ENCODE assay signal across 8 mouse cellular contexts in genomic region chr12:3427067-3427889, GRCm38 (mm10). TPM values are rescaled to one million over a fixed set of nuclear protein-coding genes. Genes with fewer than 3 reads are reported as not detected.
DNase-seq lines count a peak whose midpoint lies in the region; ATAC-seq lines count a peak whose summit lies in the region.

No protein-coding gene starts in this region.

- intact Hi-C loops in left cerebral cortex, postnatal 14 days (cut with DNase I) = loop anchor here (5.0 kb wide), 1 partner anchor 145 kb away; the partner anchor contains the start of gene Dtnb

- peak; percentile 53 for ATAC-seq in inflammation-experienced regulatory T-cells, adult 6 months
- ATAC-seq in megakaryocyte-erythroid progenitor cell, adult 5-6 weeks (replicated peaks; ENCODE audit: low FRiP score, low TSS enrichment, poor library complexity, severe bottlenecking) = peak; percentile 77

- peak; percentile 88 for DNase-seq in adrenal gland, adult 2 months
- peak; percentile 78 for DNase-seq in embryo, embryonic 11 days
- DNase-seq in gastrocnemius, postnatal 25 days = peak; percentile 77
- peak; percentile 75 to 84 for DNase-seq in left cerebral cortex, postnatal 14 days (ENCODE audit: low spot score in 2 of 2)
- peak; percentile 63 for DNase-seq in right cerebral cortex, postnatal 14 days
- DNase-seq in urinary bladder, postnatal 25 days (ENCODE audit: low spot score) = peak; percentile 65

RNA-seq across cellular contexts. Expression of gene Asxl2, which starts 0.6 kb away (rescaled TPM):
- 10 to 100 TPM; 29.9 to 40.4 TPM for total RNA-seq in adrenal gland, adult 2 months (2021)
- polyA plus RNA-seq in adrenal gland, adult 2 months (2012; rRNA removed) = 6.4 and 6.7 TPM in 2 replicates
- total RNA-seq in gastrocnemius, postnatal 25 days (2021) = 10 to 100 TPM; 12.5 to 12.9 TPM
- polyA plus RNA-seq in inflammation-experienced regulatory T-cells, adult 6 months (2017; shearing (Covaris generic)) = 10 to 100 TPM; 38.8 to 56.8 (median 53.1) TPM
- total RNA-seq in left cerebral cortex, postnatal 14 days (2021) = 10 to 100 TPM; 26.3 to 29.7 TPM
- total RNA-seq in megakaryocyte-erythroid progenitor cell, adult 5-6 weeks (2014; fragmentation: Nextera tagmentation) = 55.3 and 57.5 TPM in 2 replicates
- total RNA-seq in megakaryocyte-erythroid progenitor cell, adult 5-6 weeks (2017) = 35.8 and 44.1 TPM in 2 replicates

Comparison
In these comparisons a context has a peak if more than half of its experiments do, and no peak if none do; other contexts are left out.
1. Peak in every context shown above with its lines: DNase-seq and ATAC-seq.